In genomic region chr13:62932452-62932851, GRCm38 (mm10) we compare ENCODE assay signal across 26 mouse cellular contexts. TPM values are rescaled to one million over a fixed set of nuclear protein-coding genes. Genes with fewer than 3 reads are reported as not detected.
"Had no signal": no experiment of that assay in that cellular context is flagged by ENCODE, and none has a peak within 500 bp of the region (broad histone marks: within the 10 kb centered on the region; RNA-seq: fewer than 3 reads in every experiment).

No protein-coding gene starts in this region.

- H3K4me2 ChIP-seq: heart, embryonic 11.5 days; heart, embryonic 13.5 days; heart, embryonic 15.5 days; hindbrain, embryonic 15.5 days; kidney, embryonic 15.5 days; limb, embryonic 12.5 days; liver, embryonic 11.5 days had no signal

- H3K4me3 ChIP-seq: heart, adult 2 months; heart, embryonic 13.5 days; heart, embryonic 15.5 days; hindbrain, embryonic 15.5 days; kidney, embryonic 15.5 days; limb, embryonic 10.5 days; limb, embryonic 12.5 days had no signal

- H3K9ac ChIP-seq: heart, embryonic 13.5 days; heart, embryonic 15.5 days; hindbrain, embryonic 15.5 days; kidney, embryonic 15.5 days; limb, embryonic 12.5 days had no signal

- H3K27me3 ChIP-seq: heart, embryonic 13.5 days; heart, embryonic 15.5 days; hindbrain, embryonic 15.5 days; kidney, embryonic 15.5 days; limb, embryonic 12.5 days had no signal

- H3K27ac ChIP-seq: heart, adult 2 months; heart, embryonic 13.5 days; heart, embryonic 15.5 days; hindbrain, embryonic 15.5 days; hindbrain, postnatal 0 days; kidney, embryonic 15.5 days; kidney, postnatal 0 days; limb, embryonic 10.5 days; limb, embryonic 12.5 days had no signal

- ATAC-seq: hindbrain, postnatal 0 days; intestine, embryonic 16.5 days had no signal

- H3K36me3 ChIP-seq: heart, embryonic 13.5 days; heart, embryonic 15.5 days; hindbrain, embryonic 15.5 days; kidney, embryonic 15.5 days; limb, embryonic 10.5 days; limb, embryonic 12.5 days had no signal

- H3K9me3 ChIP-seq: heart, embryonic 13.5 days; heart, embryonic 15.5 days; hindbrain, embryonic 15.5 days; kidney, embryonic 15.5 days; limb, embryonic 10.5 days; limb, embryonic 12.5 days had no signal

- DNase-seq: gastrocnemius, postnatal 14 days; gastrocnemius, postnatal 36 days; heart, adult 11 months; heart, adult 2 months; heart, postnatal 14 days; heart, postnatal 36 days; kidney, adult 11 months; kidney, adult 2 months; kidney, adult 9 months; kidney, postnatal 14 days; kidney, postnatal 36 days; layer of hippocampus, adult 9-11 months; layer of hippocampus, postnatal 36 days; liver had no signal

- H3K4me1 ChIP-seq: heart, embryonic 13.5 days; hindbrain, embryonic 15.5 days; limb, embryonic 10.5 days; limb, embryonic 12.5 days had no signal

RNA-seq across cellular contexts. Expression of gene Fbp1, which starts 44.4 kb away (rescaled TPM):
- polyA plus RNA-seq: heart, embryonic 11.5 days; hindbrain, embryonic 11.5 days; limb, embryonic 10.5 days; liver, embryonic 11.5 days had no signal
